Mouse (Mus musculus) lung, adult 2 months (tissue): Measurements from ENCODE around the gene Dpp9. TPM values are rescaled to one million over a fixed set of nuclear protein-coding genes. Genes with fewer than 3 reads are reported as not detected.

Experiments
- DNase-seq: peaks from one replicate; pipeline ENCODE4 v3.0.0; 2022
- H3K4me1 ChIP-seq: fragments of 200-500 bp; 2 replicates; pipeline ENCODE4 v1.6.1; 2011; ENCODE audit warnings: low read length; ENCODE audit not compliant: control insufficient read depth, insufficient read depth
- H3K4me3 ChIP-seq: fragments of 200-500 bp; replicated peaks from 2 replicates; pipeline ENCODE3; 2011; ENCODE audit warnings: low read depth, mild to moderate bottlenecking, control low read depth, low read length; ENCODE audit errors: extremely low read depth
- CTCF ChIP-seq: fragments of 200-500 bp; IDR thresholded peaks from 2 replicates; pipeline ENCODE4 v1.5.1; 2011; ENCODE audit warnings: mild to moderate bottlenecking, low read length, control low read depth; ENCODE audit not compliant: insufficient read depth
- POLR2A ChIP-seq: fragments of 200-500 bp; IDR thresholded peaks from 2 replicates; pipeline ENCODE4 v1.6.1; 2011; ENCODE audit warnings: low read depth, mild to moderate bottlenecking, control low read depth, low read length, borderline replicate concordance; ENCODE audit errors: extremely low read depth
- WGBS: fragments of 180-500 bp; shearing (Covaris S2); methylation state at CpG from one replicate; pipeline ENCODE4 v1.1.7; 2018; 5-methylcytosine and 5-hydroxymethylcytosine counted together
- polyA plus RNA-seq: library from polyadenylated mRNA; depleted of rRNA; stranded (reverse); fragments of >200 nt; gene quantifications from 2 replicates; pipeline ENCODE4 v1.2.3, GENCODE M21; 2012

Dpp9 gene
- polyA plus RNA-seq, 1 experiment: 65.8 TPM

GRCm38 (mm10) chr17:56211090-56211489, 7.6 kb downstream of the Dpp9 start:
- WGBS: 51% methylated on average over 2 of the region's 2 CpGs
- no peak for DNase-seq
- Histone ChIP-seq H3K4me3 (no peak overlapping the region), H3K4me1 (peaks cover 15% of the 10 kb centered on the region)
- TF ChIP-seq POLR2A (no peak), CTCF (no peak)

- no peak for TF ChIP-seq CTCF
- no peak for TF ChIP-seq POLR2A
- 68% methylated on average over 3 of the region's 3 CpGs for WGBS
- peaks cover 15% of the 10 kb centered on the region for H3K4me1 ChIP-seq
- DNase-seq: peak; percentile 64
- no peak overlapping the region for H3K4me3 ChIP-seq
These were observed 9.9 kb downstream of the Dpp9 start for GRCm38 (mm10) chr17:56208821-56209220.

GRCm38 (mm10) chr17:56207963-56208530, 10.7 kb downstream of the Dpp9 start:
- 89% methylated on average over 9 of the region's 9 CpGs for WGBS
- TF ChIP-seq CTCF: no peak
- no peak for TF ChIP-seq POLR2A
- H3K4me1 ChIP-seq: peaks cover 11% of the 10 kb centered on the region
- H3K4me3 ChIP-seq: no peak overlapping the region
- no peak for DNase-seq

GRCm38 (mm10) chr17:56206986-56207674, 11.6 kb downstream of the Dpp9 start:
- WGBS: 67% methylated on average over 6 of the region's 6 CpGs
- DNase-seq: peak; percentile 44
- Histone ChIP-seq H3K4me3 (no peak overlapping the region), H3K4me1 (peaks cover 10% of the 10 kb centered on the region)
- TF ChIP-seq POLR2A: no peak
- TF ChIP-seq CTCF: no peak

GRCm38 (mm10) chr17:56206276-56206884, 12.3 kb downstream of the Dpp9 start:
- 73% methylated on average over 10 of the region's 10 CpGs for WGBS
- no peak overlapping the region for H3K4me3 ChIP-seq
- TF ChIP-seq POLR2A (no peak), CTCF (no peak)
- peak; percentile 75 for DNase-seq
- peaks cover 10% of the 10 kb centered on the region for H3K4me1 ChIP-seq

GRCm38 (mm10) chr17:56203729-56204128, 15.0 kb downstream of the Dpp9 start:
- no peak overlapping the region for H3K4me3 ChIP-seq
- WGBS: 69% methylated on average over 3 of the region's 3 CpGs
- H3K4me1 ChIP-seq: peaks cover 7% of the 10 kb centered on the region; the same call in 1 of the 2 replicates
- TF ChIP-seq CTCF: peak; percentile 39; the same call in 1 of the 2 replicates
- no peak for TF ChIP-seq POLR2A
- DNase-seq: no peak

GRCm38 (mm10) chr17:56202476-56202875, 16.2 kb downstream of the Dpp9 start:
- 92% methylated on average over 8 of the region's 8 CpGs for WGBS
- TF ChIP-seq POLR2A (no peak), CTCF (no peak)
- no peak for DNase-seq
- Histone ChIP-seq H3K4me3 (no peak overlapping the region), H3K4me1 (peaks cover 7% of the 10 kb centered on the region; the same call in 1 of the 2 replicates)

GRCm38 (mm10) chr17:56201642-56202041, 17.1 kb downstream of the Dpp9 start:
- Histone ChIP-seq H3K4me1 (no peaks in the 10 kb centered on the region), H3K4me3 (no peak overlapping the region)
- no peak for TF ChIP-seq POLR2A
- no peak for DNase-seq
- WGBS: 68% methylated on average over 3 of the region's 3 CpGs

GRCm38 (mm10) chr17:56200586-56200985, 18.1 kb downstream of the Dpp9 start:
- WGBS: 85% methylated on average over 9 of the region's 9 CpGs
- TF ChIP-seq CTCF (peak; percentile 40), POLR2A (no peak)
- H3K4me1 ChIP-seq: no peaks in the 10 kb centered on the region
- H3K4me3 ChIP-seq: no peak overlapping the region
- no peak for DNase-seq
